Mouse (Mus musculus) olfactory bulb, adult 2 months (tissue): ENCODE results near the gene Ttc23.

Experiments used
- CTCF ChIP-seq: fragments of 200-500 bp; IDR thresholded peaks from 2 replicates; pipeline ENCODE4 v1.5.1; 2012; ENCODE audit warnings: low read depth, mild to moderate bottlenecking, low read length, moderate library complexity; ENCODE audit not compliant: insufficient read depth
- POLR2A ChIP-seq: fragments of 200-500 bp; IDR thresholded peaks from 2 replicates; pipeline ENCODE4 v1.6.1; 2012; ENCODE audit warnings: mild to moderate bottlenecking, low read depth, low read length, moderate library complexity; ENCODE audit not compliant: insufficient read depth

- no peak for TF ChIP-seq CTCF
- TF ChIP-seq POLR2A, result no peak
These were observed 144.0 kb downstream of the Ttc23 start for GRCm38 (mm10) chr7:67791256-67791655.
